ENCODE assay signal across 29 mouse cellular contexts in the genomic region with DNA sequence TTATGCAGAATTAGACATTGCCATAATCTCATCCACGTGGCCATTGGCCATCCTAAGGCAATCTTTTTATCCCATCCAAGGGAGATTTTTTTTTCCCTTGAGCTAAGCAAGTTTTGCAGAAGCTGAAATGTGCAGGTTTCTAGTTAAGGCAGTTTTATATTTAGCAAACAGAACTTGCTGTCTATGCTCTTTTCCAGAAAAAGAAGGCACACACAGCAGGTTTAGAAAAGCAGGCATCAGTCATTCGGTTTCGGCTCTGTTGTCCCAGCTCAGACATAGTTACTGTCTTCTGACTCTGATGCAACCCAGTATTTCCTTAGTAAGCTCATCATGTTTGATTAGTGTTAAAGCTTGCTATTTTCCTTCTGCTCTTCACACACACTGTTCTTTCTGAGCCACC. TPM values are rescaled to one million over a fixed set of nuclear protein-coding genes. Genes with fewer than 3 reads are reported as not detected.
DNase-seq lines count a peak whose midpoint lies in the region; ATAC-seq lines count a peak whose summit lies in the region.
"Had no signal": no experiment of that assay in that cellular context is flagged by ENCODE, and none has a peak within 500 bp of the region (broad histone marks: within the 10 kb centered on the region; RNA-seq: fewer than 3 reads in every experiment).

No protein-coding gene starts in this region.

- WGBS in limb, embryonic 15.5 days: 82% methylated on average over 3 of the region's 3 CpGs
- WGBS in limb, embryonic 10.5 days: 93% methylated on average over 3 of the region's 3 CpGs

- H3K27ac ChIP-seq in limb, embryonic 15.5 days: 0 out of 2 replicates have a peak overlapping the region, but pooled peaks have one; percentile 17
- no peak overlapping the region for H3K27ac ChIP-seq in limb, embryonic 10.5 days
- H3K27ac ChIP-seq: forebrain, embryonic 15.5 days; hindbrain, embryonic 12.5 days; hindbrain, postnatal 0 days; liver, embryonic 13.5 days; neural tube, embryonic 15.5 days; stomach, embryonic 15.5 days had no signal

- H3K36me3 ChIP-seq in limb, embryonic 15.5 days: no peaks in the 10 kb centered on the region
- no peaks in the 10 kb centered on the region for H3K36me3 ChIP-seq in limb, embryonic 10.5 days
- H3K36me3 ChIP-seq: forebrain, embryonic 15.5 days; G1E; hindbrain, embryonic 12.5 days; liver, embryonic 13.5 days; neural tube, embryonic 15.5 days; stomach, embryonic 15.5 days had no signal

- H3K9me3 ChIP-seq in limb, embryonic 15.5 days: no peaks in the 10 kb centered on the region
- H3K9me3 ChIP-seq in limb, embryonic 10.5 days (replicated peaks): no peaks in the 10 kb centered on the region
- H3K9me3 ChIP-seq: forebrain, embryonic 15.5 days; G1E; hindbrain, embryonic 12.5 days; liver, embryonic 13.5 days; neural tube, embryonic 15.5 days; stomach, embryonic 15.5 days had no signal

- no peaks in the 10 kb centered on the region for H3K4me1 ChIP-seq in limb, embryonic 15.5 days
- no peaks in the 10 kb centered on the region for H3K4me1 ChIP-seq in limb, embryonic 10.5 days
- H3K4me1 ChIP-seq: forebrain, embryonic 15.5 days; hindbrain, embryonic 12.5 days; liver, embryonic 13.5 days; neural tube, embryonic 15.5 days; stomach, embryonic 15.5 days had no signal

- no peak for DNase-seq in frontal cortex, postnatal 10 days (ENCODE audit: low spot score in 2 of 2)
- peak; percentile 58 for DNase-seq in kidney, adult 9 months
- DNase-seq in kidney, postnatal 25 days: no peak
- no peak for DNase-seq in limb, embryonic 10.5 days (ENCODE audit: low spot score)
- DNase-seq in right cerebral cortex, postnatal 14 days: no peak
- DNase-seq: adrenal gland, adult 8-10 months; cerebellum, adult 11 months; cerebellum, adult 9-10 months; cerebellum, postnatal 36 days; gastrocnemius, postnatal 10 days; heart, postnatal 36 days; liver, embryonic 13.5 days; lung, adult 18-20 months; lung, postnatal 4 days; midbrain, embryonic 14.5 days; retina, postnatal 1 day; right cerebral cortex, postnatal 25 days; thymus, postnatal 25 days had no signal

- H3K4me2 ChIP-seq in limb, embryonic 15.5 days: no peak overlapping the region
- H3K4me2 ChIP-seq: forebrain, embryonic 15.5 days; heart, embryonic 11.5 days; hindbrain, embryonic 12.5 days; liver, embryonic 13.5 days; neural tube, embryonic 15.5 days; stomach, embryonic 15.5 days had no signal

- H3K27me3 ChIP-seq in limb, embryonic 15.5 days: no peaks in the 10 kb centered on the region
- H3K27me3 ChIP-seq in limb, embryonic 10.5 days (ENCODE audit: low read depth, poor library complexity, severe bottlenecking): no peaks in the 10 kb centered on the region
- H3K27me3 ChIP-seq: forebrain, embryonic 15.5 days; hindbrain, embryonic 12.5 days; liver, embryonic 13.5 days; neural tube, embryonic 15.5 days; stomach, embryonic 15.5 days had no signal

- peak; percentile 94 for ATAC-seq in frontal cortex, adult (ENCODE audit: low TSS enrichment)
- ATAC-seq in limb, embryonic 15.5 days (ENCODE audit: insufficient number of reproducible peaks, low FRiP score, low TSS enrichment, low read depth): no peak
- ATAC-seq: forebrain, embryonic 15.5 days; hindbrain, postnatal 0 days; intestine, postnatal 0 days; lung, postnatal 0 days had no signal

- H3K9ac ChIP-seq in limb, embryonic 15.5 days: no peak overlapping the region
- H3K9ac ChIP-seq: forebrain, embryonic 15.5 days; hindbrain, embryonic 12.5 days; liver, embryonic 13.5 days; neural tube, embryonic 15.5 days; stomach, embryonic 15.5 days had no signal

- H3K4me3 ChIP-seq in limb, embryonic 15.5 days: no peak overlapping the region
- H3K4me3 ChIP-seq in limb, embryonic 10.5 days: no peak overlapping the region
- H3K4me3 ChIP-seq: forebrain, embryonic 15.5 days; hindbrain, embryonic 12.5 days; liver, embryonic 13.5 days; neural tube, embryonic 15.5 days; stomach, embryonic 15.5 days had no signal

RNA-seq across cellular contexts. Expression of a gene that starts 14.7 kb away (rescaled TPM):
- 39.0 and 132 TPM in 2 replicates for polyA plus RNA-seq in limb, embryonic 15.5 days (2015; fragmentation: Nextera tagmentation; extraction: Ambion mirVana)
- 0.23 and 0.51 TPM in 2 replicates for polyA plus RNA-seq in limb, embryonic 10.5 days (2016; fragmentation: Nextera tagmentation; extraction: Ambion mirVana)
- polyA plus RNA-seq: forebrain, embryonic 15.5 days; midbrain, embryonic 14.5 days had no signal

RNA-seq across cellular contexts. Expression of a gene that starts 16.2 kb away (rescaled TPM):
- 16.8 and 18.4 TPM in 2 replicates for polyA plus RNA-seq in limb, embryonic 15.5 days (2015; fragmentation: Nextera tagmentation; extraction: Ambion mirVana)
- 17.8 and 20.0 TPM in 2 replicates for polyA plus RNA-seq in limb, embryonic 10.5 days (2016; fragmentation: Nextera tagmentation; extraction: Ambion mirVana)

RNA-seq across cellular contexts. Expression of a gene that starts 16.9 kb away (rescaled TPM):
- polyA plus RNA-seq in limb, embryonic 15.5 days (2015; fragmentation: Nextera tagmentation; extraction: Ambion mirVana): 7.4 and 9.1 TPM in 2 replicates
- polyA plus RNA-seq in limb, embryonic 10.5 days (2016; fragmentation: Nextera tagmentation; extraction: Ambion mirVana): 7.7 and 10.6 TPM in 2 replicates

RNA-seq across cellular contexts. Expression of a gene that starts 25.7 kb away (rescaled TPM):
- polyA plus RNA-seq in limb, embryonic 15.5 days (2015; fragmentation: Nextera tagmentation; extraction: Ambion mirVana): 58.2 and 72.5 TPM in 2 replicates
- polyA plus RNA-seq in limb, embryonic 10.5 days (2016; fragmentation: Nextera tagmentation; extraction: Ambion mirVana): 12.9 and 14.5 TPM in 2 replicates

RNA-seq across cellular contexts. Expression of a gene that starts 44.5 kb away (rescaled TPM):
- not detected in 2 replicates for polyA plus RNA-seq in limb, embryonic 15.5 days (2015; fragmentation: Nextera tagmentation; extraction: Ambion mirVana)
- 0.33 and 0.50 TPM in 2 replicates for polyA plus RNA-seq in limb, embryonic 10.5 days (2016; fragmentation: Nextera tagmentation; extraction: Ambion mirVana)
- polyA plus RNA-seq: forebrain, embryonic 15.5 days; hindbrain, embryonic 12.5 days; intestine, postnatal 0 days; midbrain, embryonic 14.5 days had no signal

Comparison
In these comparisons a context has a peak if more than half of its experiments do, and no peak if none do; other contexts are left out.
1. RNA of a gene that starts 14.7 kb away (polyA plus RNA-seq): 39.0 to 132 TPM in limb, embryonic 15.5 days; 0.23 to 0.51 TPM in limb, embryonic 10.5 days; every median in the first group is over 10 times any median in the second.